Mouse (Mus musculus): ENCODE data around the gene Meaf6. TPM values are rescaled to one million over a fixed set of nuclear protein-coding genes. Genes with fewer than 3 reads are reported as not detected.

Gene Meaf6
- polyA plus RNA-seq, 1 experiment from 2014 or later: 168 TPM

GRCm38 (mm10) chr4:125131493-125131892 lies 46.6 kb downstream of the Meaf6 start:
- Histone ChIP-seq H3K9ac (no peak overlapping the region), H3K4me1 (peaks cover 9% of the 10 kb centered on the region), H3K4me2 (no peak overlapping the region), H3K9me3 (no peaks in the 10 kb centered on the region), H3K36me3 (replicated peaks) (no peaks in the 10 kb centered on the region), H3K4me3 (no peak overlapping the region), H3K27ac (no peak overlapping the region), H3K27me3 (replicated peaks) (peaks cover 15% of the 10 kb centered on the region)
- no peak for ATAC-seq (replicated peaks)
- WGBS: 80% methylated on average over 4 of the region's 4 CpGs

- 24% methylated on average over 5 of the region's 5 CpGs for WGBS
- Histone ChIP-seq H3K27ac (no peak overlapping the region), H3K27me3 (replicated peaks) (peaks cover 9% of the 10 kb centered on the region), H3K9ac (no peak overlapping the region), H3K4me3 (no peak overlapping the region), H3K36me3 (replicated peaks) (no peaks in the 10 kb centered on the region), H3K4me1 (peaks cover 6% of the 10 kb centered on the region), H3K4me2 (no peak overlapping the region), H3K9me3 (no peaks in the 10 kb centered on the region)
- no peak for ATAC-seq (replicated peaks)
Observed at GRCm38 (mm10) chr4:125132394-125132793, 47.5 kb downstream of the Meaf6 start.

GRCm38 (mm10) chr4:125134192-125134591 lies 49.3 kb downstream of the Meaf6 start:
- Histone ChIP-seq H3K4me3 (no peak overlapping the region), H3K9ac (no peak overlapping the region), H3K4me1 (no peaks in the 10 kb centered on the region), H3K9me3 (no peaks in the 10 kb centered on the region), H3K4me2 (no peak overlapping the region), H3K27me3 (replicated peaks) (no peaks in the 10 kb centered on the region), H3K27ac (no peak overlapping the region), H3K36me3 (replicated peaks) (no peaks in the 10 kb centered on the region)
- ATAC-seq (replicated peaks): no peak
- 86% methylated on average over 4 of the region's 4 CpGs for WGBS

- no peak overlapping the region for H3K4me3 ChIP-seq
- H3K9ac ChIP-seq: no peak overlapping the region
- no peaks in the 10 kb centered on the region for H3K27me3 ChIP-seq (replicated peaks)
- no peaks in the 10 kb centered on the region for H3K9me3 ChIP-seq
- no peak overlapping the region for H3K27ac ChIP-seq
- no peaks in the 10 kb centered on the region for H3K4me1 ChIP-seq
- no peak for ATAC-seq (replicated peaks)
- no peaks in the 10 kb centered on the region for H3K36me3 ChIP-seq (replicated peaks)
- H3K4me2 ChIP-seq: no peak overlapping the region
- 76% methylated on average over 5 of the region's 5 CpGs for WGBS
Observed at GRCm38 (mm10) chr4:125134631-125135030, 49.7 kb downstream of the Meaf6 start.

GRCm38 (mm10) chr4:125135076-125135855 lies 50.3 kb downstream of the Meaf6 start:
- ATAC-seq (replicated peaks): no peak
- H3K9ac ChIP-seq: no peak overlapping the region
- no peaks in the 10 kb centered on the region for H3K36me3 ChIP-seq (replicated peaks)
- H3K4me2 ChIP-seq: no peak overlapping the region
- no peaks in the 10 kb centered on the region for H3K9me3 ChIP-seq
- 82% methylated on average over 10 of the region's 10 CpGs for WGBS
- H3K4me1 ChIP-seq: no peaks in the 10 kb centered on the region
- H3K27ac ChIP-seq: no peak overlapping the region
- H3K4me3 ChIP-seq: no peak overlapping the region
- no peaks in the 10 kb centered on the region for H3K27me3 ChIP-seq (replicated peaks)

- no peaks in the 10 kb centered on the region for H3K9me3 ChIP-seq
- H3K4me3 ChIP-seq: no peak overlapping the region
- no peak overlapping the region for H3K4me2 ChIP-seq
- ATAC-seq (replicated peaks): no peak
- H3K27ac ChIP-seq: no peak overlapping the region
- H3K9ac ChIP-seq: no peak overlapping the region
- WGBS: 65% methylated on average over 12 of the region's 12 CpGs
- H3K27me3 ChIP-seq (replicated peaks): no peaks in the 10 kb centered on the region
- H3K4me1 ChIP-seq: no peaks in the 10 kb centered on the region
- H3K36me3 ChIP-seq (replicated peaks): no peaks in the 10 kb centered on the region
Observed at GRCm38 (mm10) chr4:125136303-125136888, 51.5 kb downstream of the Meaf6 start.

GRCm38 (mm10) chr4:125138321-125138720 lies 53.4 kb downstream of the Meaf6 start:
- no peak overlapping the region for H3K27ac ChIP-seq
- no peak overlapping the region for H3K4me2 ChIP-seq
- ATAC-seq (replicated peaks): no peak
- H3K9me3 ChIP-seq: no peaks in the 10 kb centered on the region
- no peak overlapping the region for H3K9ac ChIP-seq
- H3K4me3 ChIP-seq: no peak overlapping the region
- WGBS: 79% methylated on average over 7 of the region's 7 CpGs
- H3K36me3 ChIP-seq (replicated peaks): no peaks in the 10 kb centered on the region
- no peaks in the 10 kb centered on the region for H3K27me3 ChIP-seq (replicated peaks)
- H3K4me1 ChIP-seq: no peaks in the 10 kb centered on the region

GRCm38 (mm10) chr4:125144211-125144610 lies 59.3 kb downstream of the Meaf6 start:
- 83% methylated on average over 5 of the region's 5 CpGs for WGBS
- ATAC-seq (replicated peaks): no peak
- H3K36me3 ChIP-seq (replicated peaks): no peaks in the 10 kb centered on the region

GRCm38 (mm10) chr4:125144627-125145026 lies 59.7 kb downstream of the Meaf6 start:
- no peak overlapping the region for H3K9ac ChIP-seq
- H3K27me3 ChIP-seq (replicated peaks): no peaks in the 10 kb centered on the region
- 15% methylated on average over 7 of the region's 7 CpGs for WGBS
- peaks cover 8% of the 10 kb centered on the region; the same call in 1 of the 2 replicates for H3K4me1 ChIP-seq
- ATAC-seq (replicated peaks): no peak
- no peaks in the 10 kb centered on the region for H3K36me3 ChIP-seq (replicated peaks)
- no peak overlapping the region for H3K4me2 ChIP-seq
- no peak overlapping the region for H3K27ac ChIP-seq
- H3K9me3 ChIP-seq: no peaks in the 10 kb centered on the region
- H3K4me3 ChIP-seq: no peak overlapping the region

More at GRCm38 (mm10) chr4:125144211-125144610, 59.3 kb downstream of the Meaf6 start:
- Histone ChIP-seq H3K27ac (no peak overlapping the region), H3K9ac (no peak overlapping the region), H3K4me1 (peaks cover 4% of the 10 kb centered on the region; the same call in 1 of the 2 replicates), H3K4me3 (no peak overlapping the region), H3K9me3 (no peaks in the 10 kb centered on the region), H3K4me2 (no peak overlapping the region), H3K27me3 (replicated peaks) (no peaks in the 10 kb centered on the region)

GRCm38 (mm10) chr4:125145213-125145612 lies 60.3 kb downstream of the Meaf6 start:
- Histone ChIP-seq H3K27me3 (replicated peaks) (no peaks in the 10 kb centered on the region), H3K4me2 (no peak overlapping the region), H3K36me3 (replicated peaks) (no peaks in the 10 kb centered on the region), H3K9me3 (no peaks in the 10 kb centered on the region), H3K27ac (no peak overlapping the region), H3K4me1 (peaks cover 8% of the 10 kb centered on the region; the same call in 1 of the 2 replicates), H3K4me3 (no peak overlapping the region), H3K9ac (no peak overlapping the region)
- 44% methylated on average over 6 of the region's 10 CpGs for WGBS
- no peak for ATAC-seq (replicated peaks)

- Histone ChIP-seq H3K4me1 (peaks cover 8% of the 10 kb centered on the region; the same call in 1 of the 2 replicates), H3K9ac (no peak overlapping the region), H3K27ac (no peak overlapping the region), H3K4me3 (no peak overlapping the region), H3K4me2 (no peak overlapping the region), H3K36me3 (replicated peaks) (no peaks in the 10 kb centered on the region), H3K27me3 (replicated peaks) (no peaks in the 10 kb centered on the region), H3K9me3 (no peaks in the 10 kb centered on the region)
- 96% methylated on average over 4 of the region's 4 CpGs for WGBS
- no peak for ATAC-seq (replicated peaks)
Observed at GRCm38 (mm10) chr4:125147970-125148369, 63.0 kb downstream of the Meaf6 start.

GRCm38 (mm10) chr4:125149460-125149859 lies 64.5 kb downstream of the Meaf6 start:
- H3K27me3 ChIP-seq (replicated peaks): no peaks in the 10 kb centered on the region
- H3K4me1 ChIP-seq: peaks cover 8% of the 10 kb centered on the region; the same call in 1 of the 2 replicates
- H3K36me3 ChIP-seq (replicated peaks): no peaks in the 10 kb centered on the region
- H3K4me3 ChIP-seq: no peak overlapping the region
- H3K9ac ChIP-seq: no peak overlapping the region
- H3K9me3 ChIP-seq: no peaks in the 10 kb centered on the region
- no peak for ATAC-seq (replicated peaks)
- 39% methylated on average over 5 of the region's 5 CpGs for WGBS
- no peak overlapping the region for H3K4me2 ChIP-seq
- no peak overlapping the region for H3K27ac ChIP-seq

- WGBS: 89% methylated on average over 6 of the region's 6 CpGs
- no peak for ATAC-seq (replicated peaks)
- Histone ChIP-seq H3K4me2 (no peak overlapping the region), H3K9ac (no peak overlapping the region), H3K4me3 (no peak overlapping the region), H3K27me3 (replicated peaks) (no peaks in the 10 kb centered on the region), H3K4me1 (peaks cover 4% of the 10 kb centered on the region; the same call in 1 of the 2 replicates), H3K9me3 (no peaks in the 10 kb centered on the region), H3K27ac (no peak overlapping the region), H3K36me3 (replicated peaks) (no peaks in the 10 kb centered on the region)
Observed at GRCm38 (mm10) chr4:125152469-125152868, 67.5 kb downstream of the Meaf6 start.
